Mouse (Mus musculus): ENCODE results near the gene Olfr1044. TPM values are rescaled to one million over a fixed set of nuclear protein-coding genes. Genes with fewer than 3 reads are reported as not detected.
"Not testable (repeated sequence)": the region's sequence is repeated elsewhere in the genome, so short reads cannot be mapped to it uniquely, and the experiment has no call there.

Olfr1044 gene
- polyA plus RNA-seq (2014; fragmentation: Nextera tagmentation; extraction: Ambion mirVana): not detected in 2 replicates

- H3K9ac ChIP-seq (replicated peaks; ENCODE audit: low read depth, low read length): no peak within 1 kb of the TSS
- H3K4me3 ChIP-seq (ENCODE audit: low read depth, low read length): no peak within 1 kb of the TSS
- no peak within 1 kb of the TSS for H3K4me2 ChIP-seq (replicated peaks; ENCODE audit: low read depth, low read length)
- H3K4me1 ChIP-seq (ENCODE audit: control insufficient read depth, insufficient read depth, low read length): no peaks in the 10 kb centered on the region
- H3K27me3 ChIP-seq (ENCODE audit: control insufficient read depth, insufficient read depth, low read length): no peaks in the 10 kb centered on the region
- ATAC-seq (ENCODE audit: insufficient number of reproducible peaks, insufficient read depth, low FRiP score, low read depth): no peak
- H3K36me3 ChIP-seq (ENCODE audit: control insufficient read depth, insufficient read depth, low read length): no peaks in the 10 kb centered on the region
- no peaks in the 10 kb centered on the region for H3K9me3 ChIP-seq (ENCODE audit: control insufficient read depth, low read depth, low read length)
- H3K27ac ChIP-seq (ENCODE audit: low read length): no peak within 1 kb of the TSS
Observed at GRCm38 (mm10) chr2:86177720-86178119, at the start of gene Olfr1044. Gene Olfr1044 (minus strand): TSS chr2:86177820.

GRCm38 (mm10) chr2:86219214-86219613, 41.6 kb upstream of the Olfr1044 start, which contains the start of gene Olfr1046:
Gene Olfr1046 (minus strand): TSS chr2:86219314.
- Histone ChIP-seq H3K27me3 (ENCODE audit: control insufficient read depth, insufficient read depth, low read length) (no peaks in the 10 kb centered on the region), H3K9me3 (ENCODE audit: control insufficient read depth, low read depth, low read length) (no peaks in the 10 kb centered on the region), H3K4me1 (ENCODE audit: control insufficient read depth, insufficient read depth, low read length) (no peaks in the 10 kb centered on the region), H3K36me3 (ENCODE audit: control insufficient read depth, insufficient read depth, low read length) (no peaks in the 10 kb centered on the region), H3K4me2 (replicated peaks; ENCODE audit: low read depth, low read length) (no peak within 1 kb of the TSS), H3K27ac (ENCODE audit: low read length) (no peak within 1 kb of the TSS), H3K4me3 (ENCODE audit: low read depth, low read length) (no peak within 1 kb of the TSS), H3K9ac (replicated peaks; ENCODE audit: low read depth, low read length) (no peak within 1 kb of the TSS)
- 75% methylated on average over 2 of the region's 2 CpGs for WGBS
- ATAC-seq (ENCODE audit: insufficient number of reproducible peaks, insufficient read depth, low FRiP score, low read depth): no peak

DNA sequence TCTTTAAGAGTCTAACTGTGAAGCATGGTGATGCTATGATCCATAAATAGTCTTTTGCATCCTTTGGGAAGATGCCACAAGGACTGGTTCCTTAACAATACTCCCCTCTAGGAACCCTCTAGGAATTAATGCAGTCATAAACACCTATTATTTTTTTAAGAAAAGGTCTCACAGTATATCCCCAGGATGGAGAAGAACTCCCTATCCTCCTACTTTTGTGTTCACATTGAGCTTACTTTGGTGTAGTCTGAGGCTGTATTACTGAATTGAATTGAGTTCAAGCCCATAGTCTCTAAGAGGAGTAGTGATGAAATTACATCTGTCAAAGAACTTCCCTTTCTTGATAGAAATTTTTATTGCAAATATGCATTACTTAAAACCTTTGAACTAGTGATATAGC, 25.3 kb upstream of the Olfr1044 start, which contains the start of gene Olfr1045:
Gene Olfr1045 (minus strand): TSS at position 101 of the 400 bp plus-strand sequence.
- no peak for ATAC-seq (ENCODE audit: insufficient number of reproducible peaks, insufficient read depth, low FRiP score, low read depth)
- no peaks in the 10 kb centered on the region for H3K27me3 ChIP-seq (ENCODE audit: control insufficient read depth, insufficient read depth, low read length)
- H3K4me2 ChIP-seq (replicated peaks; ENCODE audit: low read depth, low read length): no peak within 1 kb of the TSS
- H3K4me1 ChIP-seq (ENCODE audit: control insufficient read depth, insufficient read depth, low read length): no peaks in the 10 kb centered on the region
- no peaks in the 10 kb centered on the region for H3K9me3 ChIP-seq (ENCODE audit: control insufficient read depth, low read depth, low read length)
- no peaks in the 10 kb centered on the region for H3K36me3 ChIP-seq (ENCODE audit: control insufficient read depth, insufficient read depth, low read length)
- H3K4me3 ChIP-seq (ENCODE audit: low read depth, low read length): no peak within 1 kb of the TSS
- H3K27ac ChIP-seq (ENCODE audit: low read length): no peak within 1 kb of the TSS
- no peak within 1 kb of the TSS for H3K9ac ChIP-seq (replicated peaks; ENCODE audit: low read depth, low read length)

- 54% methylated on average over 1 of the region's 1 CpGs for WGBS
- no peak overlapping the region for H3K9ac ChIP-seq (replicated peaks; ENCODE audit: low read depth, low read length)
- no peak for ATAC-seq (ENCODE audit: insufficient number of reproducible peaks, insufficient read depth, low FRiP score, low read depth)
Observed at GRCm38 (mm10) chr2:86195863-86196262, 18.2 kb upstream of the Olfr1044 start.

DNA sequence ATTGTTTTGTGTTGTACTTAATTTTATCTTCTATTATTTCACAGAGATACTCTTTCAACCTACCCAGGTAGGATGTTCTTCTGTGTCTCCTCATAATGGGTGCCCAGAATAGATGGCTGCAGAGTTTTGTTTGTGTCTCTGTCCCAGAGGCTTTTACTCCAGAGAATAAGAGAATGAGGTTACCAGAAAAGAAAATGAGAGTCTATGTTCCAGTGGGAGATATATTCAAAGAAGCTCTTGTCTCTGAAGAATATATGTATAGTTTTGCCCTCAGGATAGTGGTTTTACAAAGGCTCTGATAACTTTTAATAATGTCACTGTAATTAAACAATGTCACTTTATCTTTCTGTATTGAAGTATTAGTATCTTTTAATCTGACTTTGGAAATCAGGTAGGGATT, 8.0 kb upstream of the Olfr1044 start, which contains the start of gene Olfr52:
Gene Olfr52 (minus strand): TSS at position 101 of the 400 bp plus-strand sequence.
- ATAC-seq (ENCODE audit: insufficient number of reproducible peaks, insufficient read depth, low FRiP score, low read depth): no peak
- H3K9ac ChIP-seq (replicated peaks; ENCODE audit: low read depth, low read length): no peak within 1 kb of the TSS
- no peak within 1 kb of the TSS for H3K4me3 ChIP-seq (ENCODE audit: low read depth, low read length)
- H3K27me3 ChIP-seq (ENCODE audit: control insufficient read depth, insufficient read depth, low read length): no peaks in the 10 kb centered on the region
- H3K4me1 ChIP-seq (ENCODE audit: control insufficient read depth, insufficient read depth, low read length): no peaks in the 10 kb centered on the region
- H3K36me3 ChIP-seq (ENCODE audit: control insufficient read depth, insufficient read depth, low read length): no peaks in the 10 kb centered on the region
- no peaks in the 10 kb centered on the region for H3K9me3 ChIP-seq (ENCODE audit: control insufficient read depth, low read depth, low read length)
- no peak within 1 kb of the TSS for H3K27ac ChIP-seq (ENCODE audit: low read length)
- H3K4me2 ChIP-seq (replicated peaks; ENCODE audit: low read depth, low read length): no peak within 1 kb of the TSS

More at GRCm38 (mm10) chr2:86195863-86196262, 18.2 kb upstream of the Olfr1044 start:
- H3K4me1 ChIP-seq (ENCODE audit: control insufficient read depth, insufficient read depth, low read length): no peaks in the 10 kb centered on the region
- H3K27me3 ChIP-seq (ENCODE audit: control insufficient read depth, insufficient read depth, low read length): no peaks in the 10 kb centered on the region
- H3K36me3 ChIP-seq (ENCODE audit: control insufficient read depth, insufficient read depth, low read length): no peaks in the 10 kb centered on the region
- no peaks in the 10 kb centered on the region for H3K9me3 ChIP-seq (ENCODE audit: control insufficient read depth, low read depth, low read length)
- no peak overlapping the region for H3K4me2 ChIP-seq (replicated peaks; ENCODE audit: low read depth, low read length)
- H3K27ac ChIP-seq (ENCODE audit: low read length): no peak overlapping the region
- no peak overlapping the region for H3K4me3 ChIP-seq (ENCODE audit: low read depth, low read length)

DNA sequence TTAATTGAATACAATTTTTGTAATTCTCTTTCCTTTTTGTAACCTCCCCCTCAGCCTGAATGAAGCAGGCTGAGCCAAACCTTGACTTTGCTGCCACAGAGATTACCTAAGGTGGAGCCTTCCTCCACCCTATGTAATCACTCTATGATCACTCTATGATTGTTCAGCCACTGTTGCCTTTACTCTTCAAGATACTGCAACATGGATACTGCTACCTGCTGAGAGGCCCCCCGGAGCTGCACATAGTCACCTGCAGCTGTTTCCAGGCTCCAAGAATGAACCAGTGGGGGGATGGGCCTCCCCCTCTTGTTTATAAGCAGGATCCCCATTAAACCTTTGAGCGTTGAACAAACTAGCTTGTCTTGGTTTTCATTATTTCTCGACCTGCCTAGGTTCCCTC, 2.3 kb upstream of the Olfr1044 start:
- Histone ChIP-seq H3K9ac (replicated peaks; ENCODE audit: low read depth, low read length) (no peak overlapping the region), H3K27me3 (ENCODE audit: control insufficient read depth, insufficient read depth, low read length) (no peaks in the 10 kb centered on the region), H3K36me3 (ENCODE audit: control insufficient read depth, insufficient read depth, low read length) (no peaks in the 10 kb centered on the region), H3K4me2 (replicated peaks; ENCODE audit: low read depth, low read length) (no peak overlapping the region), H3K9me3 (ENCODE audit: control insufficient read depth, low read depth, low read length) (no peaks in the 10 kb centered on the region), H3K27ac (ENCODE audit: low read length) (no peak overlapping the region), H3K4me1 (ENCODE audit: control insufficient read depth, insufficient read depth, low read length) (no peaks in the 10 kb centered on the region), H3K4me3 (ENCODE audit: low read depth, low read length) (no peak overlapping the region)
- WGBS: 70% methylated on average over 3 of the region's 3 CpGs
- ATAC-seq (ENCODE audit: insufficient number of reproducible peaks, insufficient read depth, low FRiP score, low read depth): no peak

GRCm38 (mm10) chr2:86175422-86175821, 2.2 kb downstream of the Olfr1044 start:
- not testable (repeated sequence) for H3K4me3 ChIP-seq (ENCODE audit: low read depth, low read length); H3K9me3 ChIP-seq (ENCODE audit: control insufficient read depth, low read depth, low read length); H3K9ac ChIP-seq (replicated peaks; ENCODE audit: low read depth, low read length); ATAC-seq (ENCODE audit: insufficient number of reproducible peaks, insufficient read depth, low FRiP score, low read depth); H3K4me1 ChIP-seq (ENCODE audit: control insufficient read depth, insufficient read depth, low read length); H3K4me2 ChIP-seq (replicated peaks; ENCODE audit: low read depth, low read length); H3K27ac ChIP-seq (ENCODE audit: low read length); H3K36me3 ChIP-seq (ENCODE audit: control insufficient read depth, insufficient read depth, low read length); H3K27me3 ChIP-seq (ENCODE audit: control insufficient read depth, insufficient read depth, low read length)
- 81% methylated on average over 7 of the region's 7 CpGs for WGBS

DNA sequence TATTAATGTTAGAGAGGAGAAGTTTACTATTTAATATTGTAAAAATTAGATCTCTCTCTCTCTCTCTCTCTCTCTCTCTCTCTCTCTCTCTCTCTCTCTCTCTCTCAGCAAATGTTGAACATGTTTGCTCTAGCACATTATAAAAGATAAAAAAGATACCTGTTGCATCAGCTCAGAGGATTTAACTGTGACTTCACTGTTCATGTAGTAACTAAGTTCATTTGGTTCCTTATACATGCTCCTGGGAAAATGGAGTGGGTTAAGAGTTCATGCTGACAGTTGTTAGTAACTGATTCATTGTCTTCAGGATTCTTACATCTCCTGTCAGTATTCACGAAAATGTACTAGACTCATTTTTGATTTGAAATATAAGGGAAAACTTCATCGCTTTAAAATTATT, 10.2 kb downstream of the Olfr1044 start, which contains the start of gene Olfr1043:
Gene Olfr1043 (minus strand): TSS at position 101 of the 400 bp plus-strand sequence.
- H3K9ac ChIP-seq (replicated peaks; ENCODE audit: low read depth, low read length): no peak within 1 kb of the TSS
- no peak for ATAC-seq (ENCODE audit: insufficient number of reproducible peaks, insufficient read depth, low FRiP score, low read depth)
- WGBS: 92% methylated on average over 2 of the region's 2 CpGs
- H3K4me1 ChIP-seq (ENCODE audit: control insufficient read depth, insufficient read depth, low read length): no peaks in the 10 kb centered on the region
- H3K27ac ChIP-seq (ENCODE audit: low read length): no peak within 1 kb of the TSS
- H3K4me3 ChIP-seq (ENCODE audit: low read depth, low read length): no peak within 1 kb of the TSS
- H3K9me3 ChIP-seq (ENCODE audit: control insufficient read depth, low read depth, low read length): no peaks in the 10 kb centered on the region
- no peak within 1 kb of the TSS for H3K4me2 ChIP-seq (replicated peaks; ENCODE audit: low read depth, low read length)
- H3K27me3 ChIP-seq (ENCODE audit: control insufficient read depth, insufficient read depth, low read length): no peaks in the 10 kb centered on the region
- H3K36me3 ChIP-seq (ENCODE audit: control insufficient read depth, insufficient read depth, low read length): no peaks in the 10 kb centered on the region

GRCm38 (mm10) chr2:86161738-86162137, 15.9 kb downstream of the Olfr1044 start, which contains the start of gene Olfr1042:
Gene Olfr1042 (minus strand): TSS chr2:86161838.
- no peak for ATAC-seq (ENCODE audit: insufficient number of reproducible peaks, insufficient read depth, low FRiP score, low read depth)
- H3K4me2 ChIP-seq (replicated peaks; ENCODE audit: low read depth, low read length): no peak within 1 kb of the TSS
- WGBS: 85% methylated on average over 2 of the region's 2 CpGs
- no peak within 1 kb of the TSS for H3K27ac ChIP-seq (ENCODE audit: low read length)
- no peaks in the 10 kb centered on the region for H3K9me3 ChIP-seq (ENCODE audit: control insufficient read depth, low read depth, low read length)
- H3K27me3 ChIP-seq (ENCODE audit: control insufficient read depth, insufficient read depth, low read length): no peaks in the 10 kb centered on the region
- H3K9ac ChIP-seq (replicated peaks; ENCODE audit: low read depth, low read length): no peak within 1 kb of the TSS
- H3K4me3 ChIP-seq (ENCODE audit: low read depth, low read length): no peak within 1 kb of the TSS
- H3K36me3 ChIP-seq (ENCODE audit: control insufficient read depth, insufficient read depth, low read length): no peaks in the 10 kb centered on the region
- no peaks in the 10 kb centered on the region for H3K4me1 ChIP-seq (ENCODE audit: control insufficient read depth, insufficient read depth, low read length)
